Mouse (Mus musculus) erythroblast, embryonic 14.5 days (primary cell): ENCODE results near the gene Elmsan1.

ENCODE experiments used
- GATA1 ChIP-seq: IDR thresholded peaks from 2 replicates; pipeline ENCODE4 v1.6.1; 2012; ENCODE audit warnings: low read length, inconsistent platforms, mixed read lengths
- TAL1 ChIP-seq: IDR thresholded peaks from 3 replicates; pipeline ENCODE4 v1.6.1; 2012; ENCODE audit warnings: low read length, inconsistent platforms, mixed read lengths

GRCm38 (mm10) chr12:84194400-84195109, 24.1 kb downstream of the Elmsan1 start:
- TF ChIP-seq TAL1 (no peak), GATA1 (no peak)
